Mouse (Mus musculus) kidney, adult 2 months (tissue): ENCODE data around the gene 2810408A11Rik.

Source experiments
- CTCF ChIP-seq: fragments of 200-500 bp; conservative IDR thresholded peaks from 2 replicates; pipeline ENCODE4 v1.5.1; 2011; ENCODE audit warnings: low read depth, mild to moderate bottlenecking, control low read depth, low read length, moderate library complexity, mixed read lengths; ENCODE audit not compliant: insufficient read depth, insufficient read length
- POLR2A ChIP-seq: fragments of 200-500 bp; IDR thresholded peaks from one replicate; pipeline ENCODE4 v1.6.1; 2011; ENCODE audit warnings: low read depth, low read length, control low read depth

- TF ChIP-seq CTCF (no peak), POLR2A (no peak)
Measured at GRCm38 (mm10) chr11:69853994-69854393, 46.8 kb downstream of the 2810408A11Rik start.
